Mouse (Mus musculus) heart, postnatal 0 days (tissue): Measurements from ENCODE around the gene Zfp775. TPM values are rescaled to one million over a fixed set of nuclear protein-coding genes. Genes with fewer than 3 reads are reported as not detected.
A peak's percentile ranks its signal among the peaks of the same experiment; 100 is the strongest.

Experiments
- ATAC-seq: fragments of 200-750 bp; cut with Nextera tagmentation; 2 replicates; pipeline ENCODE4 v1.8.0; 2017; ENCODE audit warnings: low read depth, moderate number of reproducible peaks, moderate library complexity; ENCODE audit not compliant: insufficient read depth
- DNase-seq: peaks from one replicate; pipeline ENCODE4 v3.0.0-alpha.2; 2016; ENCODE audit warnings: low spot score
- H3K27ac ChIP-seq: fragments of 300-500 bp; sonication (generic); 2 replicates; pipeline ENCODE4 v1.5.1; 2014; ENCODE audit warnings: low read depth, mild to moderate bottlenecking
- H3K27me3 ChIP-seq: fragments of 300-500 bp; sonication (generic); 2 replicates; pipeline ENCODE4 v1.6.1; 2014; ENCODE audit warnings: low read length, mixed read lengths; ENCODE audit not compliant: control insufficient read depth, insufficient read depth
- H3K36me3 ChIP-seq: fragments of 300-500 bp; sonication (generic); replicated peaks from 2 replicates; pipeline ENCODE4 v1.6.1; 2014; ENCODE audit warnings: low read length, mixed read lengths; ENCODE audit not compliant: control insufficient read depth, insufficient read depth
- H3K4me1 ChIP-seq: fragments of 300-500 bp; sonication (generic); 2 replicates; pipeline ENCODE4 v1.6.1; 2014; ENCODE audit warnings: antibody characterized with exemption; ENCODE audit not compliant: control insufficient read depth, insufficient read depth
- H3K4me2 ChIP-seq: fragments of 300-500 bp; sonication (generic); 2 replicates; pipeline ENCODE4 v1.6.1; 2014; ENCODE audit warnings: low read depth, mild to moderate bottlenecking, low read length, moderate library complexity
- H3K4me3 ChIP-seq: fragments of 300-500 bp; sonication (generic); 2 replicates; pipeline ENCODE4 v1.5.1; 2014; ENCODE audit warnings: low read depth, low read length
- H3K9ac ChIP-seq: fragments of 300-500 bp; sonication (generic); replicated peaks from 2 replicates; pipeline ENCODE4 v1.6.1; 2014; ENCODE audit warnings: low read depth, low read length, mixed read lengths
- H3K9me3 ChIP-seq: fragments of 300-500 bp; sonication (generic); replicated peaks from 2 replicates; pipeline ENCODE4 v1.6.1; 2016; ENCODE audit warnings: low read length; ENCODE audit not compliant: control insufficient read depth
- CTCF ChIP-seq: IDR thresholded peaks from 2 replicates; pipeline ENCODE4 v1.5.1; 2016; ENCODE audit warnings: antibody characterized with exemption, control low read depth, low read depth
- EP300 ChIP-seq: IDR thresholded peaks from 2 replicates; pipeline ENCODE4 v1.6.1; 2016; ENCODE audit warnings: antibody characterized with exemption, low read depth
- WGBS: fragments of 180-500 bp; shearing (Covaris S2); extraction: QIAGEN DNeasy Blood & Tissue Kit; methylation state at CpG from one replicate; pipeline ENCODE4 v1.1.7; 2014; 5-methylcytosine and 5-hydroxymethylcytosine counted together
- polyA plus RNA-seq: library from polyadenylated mRNA; unstranded; fragments of >200 nt; fragmentation: Nextera tagmentation; extraction: Ambion mirVana; gene quantifications from 2 replicates; pipeline ENCODE4 v1.2.1, GENCODE M21; 2015
- total RNA-seq: library from RNA; depleted of rRNA; stranded (reverse); fragments of >200 nt; gene quantifications from 2 replicates; pipeline ENCODE4 v1.2.3, GENCODE M21; 2014; ENCODE audit warnings: low replicate concordance

Gene Zfp775
- total and polyA plus RNA-seq, 2 experiments from 2014 or later: 4.0 to 5.7 TPM

- Histone ChIP-seq H3K27ac (peak overlapping the region; percentile 79), H3K4me3 (no peak overlapping the region), H3K4me1 (peaks cover 26% of the 10 kb centered on the region), H3K27me3 (no peaks in the 10 kb centered on the region), H3K4me2 (no peak overlapping the region), H3K36me3 (no peaks in the 10 kb centered on the region), H3K9me3 (no peaks in the 10 kb centered on the region), H3K9ac (no peak overlapping the region)
- WGBS: 58% methylated on average over 5 of the region's 5 CpGs
- no peak for TF ChIP-seq EP300
- TF ChIP-seq CTCF: no peak
- no peak for DNase-seq
- no peak for ATAC-seq
Observed at GRCm38 (mm10) chr6:48578736-48579135, 23.1 kb upstream of the Zfp775 start.

GRCm38 (mm10) chr6:48579215-48579648 lies 22.6 kb upstream of the Zfp775 start:
- peak overlapping the region; percentile 79 for H3K27ac ChIP-seq
- no peaks in the 10 kb centered on the region for H3K36me3 ChIP-seq
- peak overlapping the region; percentile 44 for H3K4me2 ChIP-seq
- peak; percentile 64; the same call in 1 of the 2 replicates for ATAC-seq
- H3K9ac ChIP-seq: no peak overlapping the region; the same call in 1 of the 2 replicates
- TF ChIP-seq CTCF (no peak), EP300 (no peak)
- 7% methylated on average over 5 of the region's 5 CpGs for WGBS
- H3K9me3 ChIP-seq: no peaks in the 10 kb centered on the region
- no peaks in the 10 kb centered on the region for H3K27me3 ChIP-seq
- H3K4me3 ChIP-seq: no peak overlapping the region
- H3K4me1 ChIP-seq: peaks cover 26% of the 10 kb centered on the region
- DNase-seq: peak; percentile 52

GRCm38 (mm10) chr6:48581257-48581656 lies 20.6 kb upstream of the Zfp775 start:
- DNase-seq (no peak), ATAC-seq (no peak)
- Histone ChIP-seq H3K27me3 (no peaks in the 10 kb centered on the region), H3K9ac (no peak overlapping the region), H3K4me2 (no peak overlapping the region), H3K27ac (peak overlapping the region; percentile 40), H3K9me3 (no peaks in the 10 kb centered on the region), H3K4me1 (peaks cover 26% of the 10 kb centered on the region), H3K36me3 (no peaks in the 10 kb centered on the region), H3K4me3 (no peak overlapping the region)
- no peak for TF ChIP-seq EP300
- no peak for TF ChIP-seq CTCF
- WGBS: 13% methylated on average over 3 of the region's 3 CpGs

GRCm38 (mm10) chr6:48582037-48582436 lies 19.8 kb upstream of the Zfp775 start:
- Histone ChIP-seq H3K4me3 (no peak overlapping the region), H3K9ac (no peak overlapping the region), H3K36me3 (no peaks in the 10 kb centered on the region), H3K4me2 (no peak overlapping the region), H3K4me1 (peaks cover 26% of the 10 kb centered on the region), H3K27me3 (no peaks in the 10 kb centered on the region), H3K27ac (no peak overlapping the region), H3K9me3 (no peaks in the 10 kb centered on the region)
- DNase-seq (peak; percentile 53), ATAC-seq (peak; percentile 42; the same call in 1 of the 2 replicates)
- no peak for TF ChIP-seq EP300
- TF ChIP-seq CTCF: peak; percentile 69
- 50% methylated on average over 3 of the region's 3 CpGs for WGBS

- Histone ChIP-seq H3K9me3 (no peaks in the 10 kb centered on the region), H3K4me1 (peaks cover 17% of the 10 kb centered on the region), H3K4me2 (no peak within 1 kb of the TSS), H3K27me3 (no peaks in the 10 kb centered on the region), H3K4me3 (no peak within 1 kb of the TSS), H3K9ac (no peak within 1 kb of the TSS; the same call in 1 of the 2 replicates), H3K36me3 (no peaks in the 10 kb centered on the region), H3K27ac (peak within 1 kb of the TSS; percentile 80)
- WGBS: 11% methylated on average over 6 of the region's 6 CpGs
- TF ChIP-seq EP300 (no peak), CTCF (no peak)
- DNase-seq (peak; percentile 73), ATAC-seq (no peak)
Observed at GRCm38 (mm10) chr6:48589194-48589750, 12.6 kb upstream of the Zfp775 start, which contains the start of gene Gm45021. Gene Gm45021, plus strand, starts transcription at chr6:48589610.
